Mouse (Mus musculus) layer of hippocampus, adult 8-10 months (tissue): ENCODE results near the gene Narfl. TPM values are rescaled to one million over a fixed set of nuclear protein-coding genes. Genes with fewer than 3 reads are reported as not detected.
A peak's percentile ranks its signal among the peaks of the same experiment; 100 is the strongest.
"Not testable (repeated sequence)": the region's sequence is repeated elsewhere in the genome, so short reads cannot be mapped to it uniquely, and the experiment has no call there.

Experiments
- DNase-seq, 2 experiments: peaks; one replicate each; pipeline ENCODE4 v3.0.0; 2022; ENCODE audit warnings: low spot score in 2 of 2
- total RNA-seq, 4 experiments: library from RNA; stranded (reverse); gene quantifications; 2 replicates each; pipeline ENCODE4 v1.2.4; 2022

Gene Narfl
- total RNA-seq, 4 experiments from 2014 or later: 33.0 to 45.0 (median 34.2) TPM

DNA sequence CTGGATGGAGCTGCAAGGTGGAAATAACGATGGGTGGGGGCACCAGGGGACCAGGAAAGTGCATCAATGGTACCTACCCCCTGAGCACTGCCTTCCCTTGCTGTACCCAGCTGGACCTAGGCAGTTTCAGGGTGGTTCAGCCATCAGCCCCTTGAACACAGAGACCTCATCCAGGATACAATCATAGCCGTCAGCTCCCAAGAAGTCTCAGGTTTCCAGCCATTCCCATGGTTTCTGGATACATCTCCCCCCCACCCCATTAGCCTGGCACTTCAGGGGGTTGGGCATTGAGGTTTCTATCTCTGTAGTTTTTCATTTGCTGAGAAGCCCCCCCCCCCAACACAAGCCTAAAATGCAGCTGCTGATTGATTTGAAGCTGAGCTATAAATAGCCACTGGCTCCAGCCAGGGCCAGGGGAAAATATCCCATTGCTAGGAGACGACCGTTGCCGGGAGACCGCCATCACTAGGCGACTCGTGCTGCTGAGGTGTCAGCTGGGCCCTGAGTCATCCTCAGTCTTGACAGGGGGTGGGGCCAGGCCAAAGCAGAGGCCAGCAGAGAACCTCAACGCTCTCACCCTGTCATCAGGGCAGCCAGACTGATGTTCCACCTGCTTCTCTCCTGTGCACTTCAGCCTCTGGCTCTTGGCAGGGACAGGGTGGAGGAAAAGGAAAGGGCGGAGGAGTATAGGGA lies 29.4 kb downstream of the Narfl start:
- DNase-seq: peak; percentile 88 to 91

DNA sequence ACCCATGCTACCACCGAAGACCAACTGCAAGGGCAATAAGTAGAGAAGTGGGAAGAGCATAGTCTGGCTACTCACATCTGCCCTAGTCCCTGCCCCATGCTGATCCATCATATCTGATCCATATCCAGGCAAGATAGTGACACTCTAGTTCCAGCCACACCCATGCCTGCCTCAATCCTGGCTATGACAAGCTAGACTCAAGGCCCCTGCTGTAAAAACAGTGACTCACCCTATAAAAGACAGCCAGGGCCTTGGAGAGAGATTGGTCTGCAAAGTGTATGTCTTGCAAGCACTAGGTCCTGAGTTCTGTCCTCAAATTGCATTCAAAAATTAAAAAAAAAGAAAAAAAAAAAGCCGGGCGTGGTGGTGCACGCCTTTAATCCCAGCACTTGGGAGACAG lies 32.9 kb downstream of the Narfl start:
- DNase-seq: no peak

DNA sequence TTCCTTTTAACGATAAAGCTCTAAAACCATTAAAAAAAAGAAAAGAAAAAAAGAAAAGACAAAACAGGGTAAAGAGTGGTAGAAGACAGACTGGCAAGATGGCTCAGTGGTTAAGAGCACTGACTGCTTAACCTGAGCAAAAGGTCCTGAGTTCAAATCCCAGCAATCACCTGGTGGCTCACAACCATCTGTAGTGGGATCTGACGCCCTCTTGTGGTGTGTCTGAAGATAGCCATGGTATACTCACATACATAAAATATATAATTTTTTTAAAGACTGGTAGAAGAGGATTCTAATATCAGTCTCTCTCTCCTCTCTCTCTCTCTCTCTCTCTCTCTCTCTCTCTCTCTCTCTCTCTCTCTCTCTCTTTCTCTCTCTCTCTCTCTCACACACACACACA lies 33.9 kb downstream of the Narfl start:
- not testable (repeated sequence) for DNase-seq

DNA sequence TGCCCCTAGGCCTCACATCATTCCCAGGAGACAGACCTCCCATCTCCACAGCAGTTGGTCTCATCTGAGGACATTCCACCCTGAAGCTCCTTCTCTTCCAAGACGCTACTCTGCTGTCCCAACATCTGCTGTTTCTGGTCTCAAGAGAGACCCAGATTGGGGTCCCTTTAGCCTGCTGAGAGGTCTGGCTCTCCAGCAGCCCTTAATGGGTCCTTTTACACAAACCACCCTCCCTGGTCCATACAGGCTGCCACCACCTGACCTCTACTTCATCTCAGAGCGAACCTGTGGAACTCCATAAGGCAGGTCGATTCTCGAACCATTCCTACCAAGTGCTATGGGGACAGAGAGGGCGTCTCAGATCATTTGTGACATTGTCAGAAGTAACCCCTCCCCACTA lies 34.5 kb downstream of the Narfl start:
- DNase-seq: no peak

DNA sequence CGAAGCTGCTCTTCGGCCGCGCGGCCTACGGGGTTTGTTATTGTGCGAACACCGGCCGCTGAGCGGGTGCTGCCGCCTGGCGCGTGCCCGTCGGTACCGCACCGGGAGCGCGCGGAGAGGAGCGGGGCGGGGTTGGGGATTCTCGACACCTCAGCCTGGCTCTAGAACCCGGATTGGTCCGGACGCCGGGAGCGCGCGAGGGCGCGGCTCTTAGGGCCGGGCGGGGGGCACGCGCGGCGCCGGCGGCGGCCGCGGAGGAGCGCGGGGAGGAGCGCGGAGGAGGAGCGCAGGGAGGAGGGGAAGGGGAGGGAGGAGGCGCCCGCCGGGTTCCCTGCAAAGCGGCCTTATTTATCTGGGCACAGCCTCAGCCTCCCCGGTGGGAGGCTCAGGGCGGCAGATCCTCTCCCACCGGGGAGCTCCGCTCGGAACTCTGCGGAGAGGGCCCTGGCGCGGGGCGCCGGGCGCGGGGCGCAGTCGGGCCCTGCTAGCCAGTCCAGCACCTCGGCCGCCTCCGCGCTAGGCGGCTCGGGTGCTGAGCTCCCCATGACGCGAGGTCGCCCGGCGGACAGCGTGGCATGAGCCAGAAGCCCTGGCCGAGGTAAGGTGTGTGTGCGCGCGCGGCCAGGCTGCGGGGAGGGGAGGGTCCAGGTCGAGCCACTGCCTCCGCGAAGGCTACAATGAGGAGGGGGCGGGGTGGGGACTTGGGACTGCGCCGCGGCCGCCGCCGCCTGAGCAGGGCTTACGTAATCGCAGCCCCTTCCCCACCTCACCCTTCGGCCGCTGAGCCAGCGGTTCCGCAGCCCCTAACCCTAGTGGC lies 35.4 kb downstream of the Narfl start, which contains the start of gene Fbxl16:
Gene Fbxl16 (plus strand): TSS at position 297 of the 817 bp plus-strand sequence.
- peak; percentile 86 to 87 for DNase-seq

DNA sequence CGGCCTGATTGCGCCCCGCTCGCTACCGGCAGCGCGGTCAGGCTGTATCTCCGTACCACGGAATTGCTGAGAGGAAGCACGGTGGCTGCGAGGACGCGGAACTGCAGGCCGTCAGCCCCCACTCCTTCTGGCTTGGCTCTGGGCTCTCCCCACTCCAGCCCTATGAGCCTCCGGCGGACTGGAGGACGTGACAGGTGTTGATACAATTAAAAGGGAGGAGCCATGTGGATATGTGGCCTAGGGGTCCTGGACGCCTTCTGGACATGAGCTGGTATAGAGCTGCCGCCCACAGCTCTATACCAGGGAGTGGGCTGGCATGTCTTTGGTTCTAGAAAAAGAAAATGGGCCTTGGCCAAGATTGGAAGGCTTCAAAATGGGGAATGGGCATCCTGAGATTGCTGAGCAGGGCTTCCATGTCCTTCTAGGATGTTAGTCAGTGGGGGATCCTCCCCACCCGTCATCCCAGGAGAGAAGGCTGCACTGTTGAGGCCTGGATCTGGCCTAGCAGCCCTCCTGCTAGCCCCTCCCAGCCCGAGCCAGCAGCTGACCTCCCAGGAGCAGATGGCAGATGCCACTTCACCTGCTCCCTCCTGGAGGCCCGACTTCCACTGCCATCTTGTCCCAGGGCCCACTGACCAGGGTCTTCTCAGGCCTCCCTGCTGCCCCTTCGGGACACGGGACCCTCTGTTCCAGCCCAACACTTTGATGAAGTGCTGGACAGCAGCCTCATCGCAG lies 36.2 kb downstream of the Narfl start:
- DNase-seq: no peak

DNA sequence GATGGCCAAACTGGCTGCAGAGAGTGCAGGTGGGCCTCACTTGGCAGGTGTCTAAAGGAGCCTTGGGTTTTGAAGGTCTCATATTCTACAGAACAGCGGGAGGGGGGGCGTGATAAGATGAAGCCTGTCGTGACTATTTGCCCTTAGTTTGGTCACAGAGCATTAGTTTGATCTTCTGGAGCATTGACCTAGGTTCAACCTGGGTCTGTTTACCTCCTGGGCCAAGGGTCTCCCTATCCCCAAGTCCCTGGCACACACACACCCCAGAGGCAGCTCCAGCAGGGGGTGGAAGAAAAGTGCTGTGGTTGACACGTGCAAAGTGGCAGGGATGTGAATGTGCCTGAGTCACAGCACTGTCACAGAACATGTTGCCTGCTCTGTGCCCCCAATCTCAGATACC lies 37.3 kb downstream of the Narfl start:
- no peak for DNase-seq

DNA sequence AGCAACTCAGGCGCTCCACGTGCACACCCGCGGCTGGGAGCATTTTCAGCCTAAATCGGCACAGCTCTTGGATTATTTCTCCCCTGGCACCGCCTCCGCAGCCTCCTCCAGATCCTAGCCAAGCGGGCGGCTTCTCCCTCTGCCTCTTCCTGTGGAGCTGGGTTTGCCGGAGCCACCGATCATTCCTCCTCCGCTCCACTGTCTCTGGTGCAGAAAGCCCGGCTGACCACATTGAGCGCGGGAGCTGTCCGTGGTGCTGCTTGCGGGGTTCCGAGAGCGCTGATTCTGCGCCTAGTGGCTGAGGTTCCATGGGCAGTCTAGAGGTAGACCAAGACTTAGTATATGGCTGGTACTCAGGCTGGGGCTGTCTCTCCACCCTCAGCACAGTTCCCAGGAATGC lies 39.9 kb downstream of the Narfl start:
- DNase-seq: peak; percentile 80 to 81

DNA sequence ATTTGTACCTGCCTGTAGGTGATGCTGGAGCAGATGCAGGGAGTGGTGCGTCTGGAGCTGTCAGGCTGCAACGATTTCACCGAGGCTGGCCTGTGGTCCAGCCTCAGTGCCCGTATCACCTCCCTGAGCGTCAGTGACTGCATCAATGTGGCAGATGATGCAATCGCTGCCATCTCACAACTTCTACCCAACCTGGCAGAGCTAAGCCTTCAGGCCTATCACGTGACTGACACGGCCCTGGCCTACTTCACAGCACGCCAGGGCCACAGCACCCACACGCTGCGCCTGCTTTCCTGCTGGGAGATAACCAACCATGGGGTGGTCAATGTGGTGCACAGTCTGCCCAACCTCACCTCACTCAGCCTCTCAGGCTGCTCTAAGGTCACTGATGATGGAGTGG lies 44.1 kb downstream of the Narfl start:
- DNase-seq: no peak

DNA sequence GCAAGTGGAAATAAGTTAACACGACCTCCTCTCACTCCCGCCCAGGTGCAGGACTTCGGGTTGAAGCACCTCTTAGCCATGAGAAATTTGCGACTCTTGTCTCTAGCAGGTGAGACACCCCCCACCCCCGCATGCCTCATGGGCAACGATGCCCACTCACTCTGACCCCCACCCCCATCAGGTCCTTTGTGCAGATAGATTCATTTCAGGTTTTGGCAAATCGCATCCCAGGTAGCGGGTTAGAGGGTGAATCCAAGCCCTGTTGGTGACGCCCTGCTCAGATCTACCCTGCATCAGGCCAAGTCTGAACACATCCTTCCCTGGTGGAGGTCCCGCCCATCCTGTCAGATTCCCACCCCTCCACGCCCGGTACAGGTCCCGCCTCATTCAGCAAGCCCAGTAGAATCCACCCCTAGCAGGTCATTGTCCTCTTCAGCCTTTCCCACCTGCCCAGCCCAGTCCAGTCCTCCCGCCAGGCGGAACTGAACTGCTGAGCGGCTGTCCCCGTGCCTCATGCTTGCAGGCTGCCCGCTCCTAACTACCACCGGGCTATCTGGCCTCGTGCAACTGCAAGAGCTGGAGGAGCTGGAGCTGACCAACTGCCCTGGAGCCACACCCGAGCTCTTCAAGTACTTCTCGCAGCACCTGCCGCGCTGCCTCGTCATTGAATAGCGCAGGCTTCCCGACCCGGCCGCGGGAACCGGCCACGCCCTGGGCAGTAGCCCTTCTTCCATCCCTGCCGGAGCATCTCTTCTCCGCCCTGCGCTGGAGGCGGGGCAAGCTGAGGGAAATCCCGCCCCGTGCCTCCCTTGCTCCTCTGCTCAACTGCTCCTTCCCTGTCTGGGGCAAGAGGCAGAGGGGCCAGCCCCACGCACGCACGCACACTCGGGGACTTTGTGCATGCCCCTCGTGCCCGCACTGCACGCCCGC lies 45.5 kb downstream of the Narfl start:
- no peak for DNase-seq

DNA sequence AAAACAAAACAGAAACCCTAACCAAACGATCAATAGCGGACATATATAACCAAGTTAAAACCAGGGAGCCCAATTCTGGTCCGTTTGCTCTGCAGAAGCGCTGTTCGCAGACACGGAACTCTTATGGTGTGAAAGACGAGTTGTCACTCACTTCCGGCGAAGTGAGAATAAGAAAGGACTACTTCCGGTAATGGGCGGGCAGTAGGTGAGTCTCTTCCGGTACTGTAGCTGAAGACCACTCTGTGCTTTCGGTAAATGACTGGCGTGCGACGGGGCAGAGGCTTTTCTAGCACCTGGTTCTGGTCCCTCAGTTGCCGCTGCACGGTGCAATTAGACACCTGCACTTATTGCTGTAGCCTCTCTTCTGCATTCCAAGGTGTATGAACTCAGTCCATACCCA lies 49.9 kb downstream of the Narfl start, which contains the start of gene Wdr24:
Gene Wdr24 (plus strand): TSS at position 176 of the 400 bp plus-strand sequence.
- DNase-seq: peak in 1 of 2 experiments; percentile 83

DNA sequence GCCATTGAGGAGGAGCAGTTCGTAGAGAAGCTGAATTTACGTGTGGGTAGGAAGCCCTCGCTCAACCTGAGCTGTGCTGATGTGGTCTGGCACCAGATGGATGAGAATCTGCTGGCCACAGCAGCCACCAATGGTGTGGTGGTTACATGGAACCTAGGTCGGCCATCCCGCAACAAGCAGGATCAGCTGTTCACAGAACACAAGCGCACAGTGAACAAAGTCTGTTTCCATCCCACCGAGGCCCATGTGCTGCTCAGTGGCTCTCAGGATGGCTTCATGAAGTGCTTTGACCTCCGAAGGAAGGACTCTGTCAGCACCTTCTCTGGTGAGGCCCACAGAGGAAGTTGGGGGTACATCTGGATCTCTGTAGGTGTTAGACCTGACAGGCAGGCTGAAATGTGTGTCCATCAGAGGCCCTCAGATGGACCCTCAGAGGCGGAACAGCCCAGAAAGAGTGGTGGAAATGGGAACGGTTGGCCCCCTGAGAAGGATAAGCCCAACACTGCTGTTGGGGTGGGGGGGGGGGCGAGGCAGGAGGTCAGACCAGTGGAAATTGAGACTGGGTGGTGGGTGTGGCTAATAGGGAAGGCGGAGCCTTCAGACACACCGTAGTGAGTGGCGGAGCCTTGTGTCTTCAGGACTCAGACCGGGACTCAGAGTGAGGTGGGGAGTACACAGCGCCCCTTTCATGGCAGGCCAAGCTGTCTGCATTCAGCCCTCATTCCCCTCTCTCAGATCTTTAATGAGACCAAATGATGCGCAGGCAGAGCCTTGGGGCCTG lies 51.0 kb downstream of the Narfl start:
- DNase-seq: no peak

DNA sequence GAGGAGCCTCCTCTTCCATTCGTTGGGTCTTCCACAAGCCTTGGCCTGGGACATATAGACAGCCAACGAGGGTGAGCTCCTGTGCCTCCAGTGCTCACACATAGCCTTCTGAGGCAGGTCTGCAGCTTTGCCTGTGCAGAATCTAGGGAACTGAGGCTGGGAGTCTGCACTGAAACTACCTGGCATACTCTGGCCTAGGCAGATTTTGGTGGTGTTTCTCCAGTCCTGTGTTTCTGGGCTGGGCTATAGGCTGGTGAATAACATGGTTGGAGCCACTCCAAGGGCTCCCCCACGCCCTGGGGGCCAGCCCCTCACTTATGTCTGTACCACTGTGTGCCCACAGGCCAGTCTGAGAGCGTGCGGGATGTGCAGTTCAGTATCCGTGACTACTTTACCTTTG lies 51.7 kb downstream of the Narfl start:
- no peak for DNase-seq

DNA sequence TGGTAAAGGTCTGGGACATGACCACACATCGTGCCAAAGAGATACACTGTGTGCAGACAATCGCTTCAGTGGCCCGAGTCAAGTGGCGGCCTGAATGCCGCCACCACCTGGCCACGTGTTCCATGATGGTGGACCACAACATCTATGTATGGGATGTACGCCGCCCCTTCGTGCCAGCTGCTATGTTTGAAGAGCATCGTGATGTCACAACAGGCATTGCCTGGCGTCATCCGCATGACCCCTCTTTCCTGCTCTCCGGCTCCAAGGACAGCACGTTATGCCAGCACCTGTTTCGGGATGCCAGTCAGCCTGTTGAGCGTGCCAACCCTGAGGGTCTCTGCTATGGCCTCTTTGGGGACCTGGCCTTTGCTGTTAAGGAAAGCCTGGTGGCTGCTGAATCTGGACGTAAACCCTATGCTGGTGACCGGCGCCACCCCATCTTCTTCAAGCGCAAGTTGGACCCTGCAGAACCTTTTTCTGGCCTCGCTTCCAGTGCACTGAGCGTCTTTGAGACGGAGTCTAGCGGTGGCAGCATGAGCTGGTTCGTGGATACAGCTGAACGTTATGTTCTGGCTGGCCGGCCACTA lies 52.5 kb downstream of the Narfl start:
- DNase-seq: no peak

DNA sequence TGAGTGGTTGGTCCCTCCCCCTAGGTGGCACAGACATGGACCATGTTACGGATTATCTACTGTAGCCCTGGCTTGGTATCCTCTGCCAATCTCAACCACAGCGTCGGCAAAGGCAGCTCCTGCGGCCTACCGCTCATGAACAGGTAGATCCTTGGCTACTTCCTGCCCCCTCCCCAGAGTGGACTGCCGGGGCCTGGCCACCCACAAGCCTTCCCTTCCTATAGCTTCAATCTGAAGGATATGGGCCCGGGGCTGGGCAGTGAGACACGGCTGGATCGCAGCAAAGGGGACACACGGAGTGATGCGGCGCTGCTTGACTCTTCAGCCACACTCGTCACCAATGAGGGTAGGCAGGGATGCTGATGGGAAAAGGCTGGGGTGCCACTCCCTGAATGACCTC lies 53.4 kb downstream of the Narfl start:
- DNase-seq: no peak

DNA sequence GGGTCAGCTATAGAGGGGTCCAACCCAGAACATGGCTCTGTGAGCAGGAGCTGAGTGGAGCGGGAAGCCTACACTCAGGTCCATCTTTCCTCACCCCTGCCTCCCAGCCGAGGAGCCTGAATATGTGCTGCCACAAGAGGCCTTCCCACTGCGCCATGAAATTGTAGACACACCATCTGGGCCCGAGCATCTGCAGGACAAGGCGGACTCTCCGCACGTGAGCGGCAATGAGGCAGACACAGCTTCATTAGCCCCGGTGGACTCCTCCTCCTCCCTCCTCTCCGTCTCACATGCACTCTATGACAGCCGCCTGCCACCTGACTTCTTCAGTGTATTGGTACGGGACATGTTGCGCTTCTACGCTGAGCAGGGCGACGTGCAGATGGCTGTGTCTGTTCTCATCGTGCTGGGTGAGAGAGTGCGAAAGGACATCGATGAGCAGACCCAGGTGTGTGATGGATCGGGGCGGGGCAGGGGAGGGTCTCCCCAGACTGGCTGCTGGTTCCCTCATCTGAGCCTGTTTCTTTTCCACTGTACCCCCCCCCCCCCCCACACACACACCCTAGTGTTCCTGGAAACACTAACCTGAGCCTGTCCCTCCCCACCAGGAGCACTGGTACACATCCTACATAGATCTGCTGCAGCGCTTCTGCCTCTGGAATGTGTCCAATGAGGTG lies 54.1 kb downstream of the Narfl start:
- DNase-seq: no peak

DNA sequence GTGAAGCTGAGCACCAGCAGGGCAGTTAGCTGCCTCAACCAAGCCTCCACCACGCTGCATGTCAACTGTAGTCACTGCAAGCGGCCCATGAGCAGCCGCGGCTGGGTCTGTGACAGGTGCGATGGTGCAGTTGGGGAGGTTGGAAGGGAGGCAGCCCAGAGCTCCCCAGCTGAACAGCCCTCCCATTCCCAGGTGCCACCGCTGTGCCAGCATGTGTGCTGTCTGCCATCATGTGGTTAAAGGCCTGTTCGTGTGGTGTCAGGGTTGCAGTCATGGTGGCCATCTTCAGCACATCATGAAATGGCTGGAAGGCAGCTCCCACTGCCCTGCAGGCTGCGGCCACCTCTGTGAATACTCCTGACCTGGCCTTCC lies 54.6 kb downstream of the Narfl start:
- DNase-seq: no peak

DNA sequence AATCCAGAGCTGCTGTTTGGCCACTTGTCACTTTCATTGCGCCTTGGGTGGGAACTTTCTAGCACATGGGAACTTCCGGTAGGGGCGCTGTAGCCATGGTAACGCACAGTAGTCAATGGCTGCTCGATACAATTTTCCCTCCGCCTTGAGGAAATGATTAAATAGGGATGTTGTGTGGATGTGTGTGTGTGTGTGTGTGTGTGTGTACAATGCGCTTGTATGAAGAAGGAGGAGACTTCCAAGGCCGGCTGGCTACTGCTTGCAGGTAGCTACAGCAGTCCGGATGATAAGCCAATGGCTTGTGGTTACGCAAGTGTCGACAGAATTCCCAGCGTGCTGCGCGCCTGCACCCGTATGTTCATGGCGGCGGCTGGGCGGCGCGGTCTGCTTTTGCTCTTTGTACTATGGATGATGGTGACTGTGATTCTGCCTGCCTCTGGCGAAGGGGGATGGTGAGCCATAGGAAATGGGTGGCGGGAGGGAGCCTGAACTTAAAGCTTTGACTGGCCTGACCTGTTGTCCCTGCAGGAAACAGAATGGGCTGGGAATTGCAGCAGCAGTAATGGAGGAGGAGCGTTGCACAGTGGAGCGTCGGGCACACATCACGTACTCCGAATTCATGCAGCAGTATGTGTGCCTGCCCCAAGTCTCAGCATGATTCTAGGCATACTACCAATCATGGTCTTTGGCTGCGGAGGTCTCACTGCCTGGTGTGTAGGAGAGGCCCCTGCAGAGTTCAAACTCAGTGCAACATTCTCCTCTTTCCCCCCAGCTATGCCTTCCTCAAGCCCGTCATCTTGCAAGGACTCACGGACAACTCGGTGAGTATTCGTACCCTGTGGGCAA lies 55.4 kb downstream of the Narfl start, which contains the start of gene Jmjd8:
Gene Jmjd8 (plus strand): TSS at position 156 of the 846 bp plus-strand sequence.
- DNase-seq: peak; percentile 78 to 87
